Mouse (Mus musculus) frontal cortex, adult 2 months (tissue): ENCODE data around the gene Kctd14. TPM values are rescaled to one million over a fixed set of nuclear protein-coding genes. Genes with fewer than 3 reads are reported as not detected.
"Not testable (repeated sequence)": the region's sequence is repeated elsewhere in the genome, so short reads cannot be mapped to it uniquely, and the experiment has no call there.

ENCODE experiments used
- DNase-seq, 2 experiments: peaks; one replicate each; pipeline ENCODE4 v3.0.0; 2022; ENCODE audit warnings: low spot score in 1 of 2; ENCODE audit errors: extremely low spot score in 1 of 2
- polyA plus RNA-seq: library from polyadenylated mRNA; depleted of rRNA; stranded (reverse); fragments of >200 nt; gene quantifications from 2 replicates; pipeline ENCODE4 v1.2.3, GENCODE M21; 2012; rRNA removed

Gene Kctd14
- 6.2 and 6.4 TPM in 2 replicates for polyA plus RNA-seq

DNA sequence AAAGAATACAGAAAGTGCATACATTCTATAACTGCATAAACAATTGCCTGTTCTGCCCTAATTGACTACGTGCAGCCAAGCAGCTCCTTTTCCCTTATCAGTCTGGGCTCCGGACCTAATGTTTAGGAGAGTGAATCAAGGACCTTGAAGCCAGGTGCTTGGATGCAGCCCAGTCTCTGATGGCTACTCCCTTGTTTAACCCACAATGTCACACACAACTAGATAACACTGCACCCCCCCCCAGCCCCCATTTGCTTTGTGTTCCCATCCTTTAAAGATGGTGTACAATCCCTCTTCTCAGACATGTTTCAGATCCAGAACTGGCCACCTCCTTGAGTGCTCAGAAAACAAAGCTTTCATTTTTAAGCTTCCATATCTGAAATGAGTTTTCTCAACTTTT lies at the start of gene Kctd14:
Kctd14 (plus strand) TSS at position 301 of the 400 bp plus-strand sequence.
- not testable (repeated sequence) for DNase-seq

DNA sequence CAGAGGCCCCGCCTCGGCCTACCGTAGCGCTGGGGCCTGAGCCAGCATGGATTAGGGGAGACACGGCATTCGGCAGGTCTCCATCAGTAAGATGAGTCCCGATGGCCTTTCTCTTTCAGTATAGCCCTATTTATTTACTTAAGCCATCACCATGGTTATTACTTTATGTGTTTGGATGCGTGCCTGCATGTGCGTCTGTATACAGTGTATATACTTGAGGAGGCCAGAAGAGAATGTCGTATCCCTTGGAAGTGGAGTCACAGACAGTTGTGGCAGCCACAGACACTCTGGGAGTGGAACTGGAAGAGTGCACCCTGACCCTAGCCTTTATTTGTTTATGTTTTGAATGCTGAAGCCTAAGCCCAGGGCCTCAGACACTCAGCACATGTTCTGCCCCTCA lies 44.0 kb upstream of the Kctd14 start:
- DNase-seq: no peak

DNA sequence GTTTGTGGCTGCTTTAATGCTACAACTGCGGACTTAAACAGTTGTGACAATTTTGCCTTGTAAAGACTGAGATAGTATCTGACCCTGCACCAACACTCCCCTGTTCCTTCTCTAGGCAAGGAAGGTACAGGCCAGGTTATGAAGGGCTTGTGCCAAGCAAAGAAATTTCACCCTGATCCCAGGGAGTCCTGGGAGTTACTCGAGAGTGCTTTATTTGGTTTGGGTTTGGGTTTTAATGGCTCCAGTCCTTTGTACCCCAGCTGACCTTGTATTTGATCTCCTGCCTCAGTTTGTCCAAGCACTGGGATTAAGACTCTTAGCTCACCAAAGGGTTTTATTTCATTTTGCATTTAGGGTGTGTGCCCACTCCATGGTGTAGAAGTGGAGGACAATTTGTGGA lies 40.0 kb upstream of the Kctd14 start:
- no peak for DNase-seq

DNA sequence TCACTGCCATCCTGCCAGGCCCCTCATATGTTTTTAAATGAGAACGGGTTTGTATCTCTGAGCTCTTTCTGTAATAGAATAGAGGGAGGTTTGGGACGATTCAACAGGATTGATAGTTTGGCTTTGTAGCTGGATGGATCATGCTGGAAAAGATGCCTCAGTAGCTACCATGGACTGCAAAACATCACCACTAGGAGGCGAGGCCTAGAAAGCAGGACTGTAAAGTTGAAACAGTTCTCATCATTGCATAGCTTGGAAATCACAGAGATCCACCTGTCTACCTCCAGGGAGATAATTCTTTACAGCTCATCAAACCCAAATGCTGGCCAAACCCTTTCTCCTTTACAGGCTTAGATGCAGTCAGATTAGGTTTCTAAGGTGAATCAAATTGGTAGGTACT lies 39.5 kb upstream of the Kctd14 start:
- no peak for DNase-seq

DNA sequence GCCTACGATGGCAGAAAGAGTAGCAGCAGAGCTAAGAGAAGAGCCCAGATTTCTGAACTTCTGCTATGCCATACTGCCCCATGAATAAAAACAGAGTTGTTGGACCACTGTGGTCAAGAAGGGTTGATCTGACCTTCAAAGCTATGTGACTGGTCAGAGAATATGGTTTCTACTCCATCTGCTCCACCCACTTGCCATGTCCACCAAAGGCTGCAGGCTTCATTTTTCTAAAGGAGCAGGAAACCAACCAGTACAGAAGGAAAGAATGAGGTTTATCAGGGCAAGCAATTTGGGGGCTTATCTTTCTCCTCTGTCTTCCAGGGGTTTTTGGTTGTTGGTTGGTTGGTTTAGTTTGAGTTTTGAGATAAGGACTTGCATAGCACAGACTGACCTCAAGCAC lies 37.1 kb upstream of the Kctd14 start:
- no peak for DNase-seq

DNA sequence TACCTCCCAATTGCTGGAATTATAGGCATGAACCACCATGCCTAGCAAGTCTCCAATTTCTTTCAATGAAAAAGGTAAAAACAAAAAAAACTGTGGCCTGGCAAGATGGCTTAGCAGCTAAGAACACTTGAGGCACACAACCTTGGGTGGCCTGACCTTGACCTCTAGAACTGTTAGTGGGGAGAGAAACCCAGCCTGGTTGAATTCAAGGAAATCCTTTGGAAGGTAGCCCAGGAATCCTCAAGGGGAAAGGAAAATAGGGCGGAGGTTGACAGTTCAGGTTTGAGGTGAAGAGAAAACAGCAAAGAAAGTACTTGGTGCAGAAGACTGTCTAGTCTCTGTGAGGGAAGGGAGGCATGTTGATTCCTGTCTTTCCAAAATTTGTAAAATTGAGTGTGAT lies 36.7 kb upstream of the Kctd14 start:
- no peak for DNase-seq

DNA sequence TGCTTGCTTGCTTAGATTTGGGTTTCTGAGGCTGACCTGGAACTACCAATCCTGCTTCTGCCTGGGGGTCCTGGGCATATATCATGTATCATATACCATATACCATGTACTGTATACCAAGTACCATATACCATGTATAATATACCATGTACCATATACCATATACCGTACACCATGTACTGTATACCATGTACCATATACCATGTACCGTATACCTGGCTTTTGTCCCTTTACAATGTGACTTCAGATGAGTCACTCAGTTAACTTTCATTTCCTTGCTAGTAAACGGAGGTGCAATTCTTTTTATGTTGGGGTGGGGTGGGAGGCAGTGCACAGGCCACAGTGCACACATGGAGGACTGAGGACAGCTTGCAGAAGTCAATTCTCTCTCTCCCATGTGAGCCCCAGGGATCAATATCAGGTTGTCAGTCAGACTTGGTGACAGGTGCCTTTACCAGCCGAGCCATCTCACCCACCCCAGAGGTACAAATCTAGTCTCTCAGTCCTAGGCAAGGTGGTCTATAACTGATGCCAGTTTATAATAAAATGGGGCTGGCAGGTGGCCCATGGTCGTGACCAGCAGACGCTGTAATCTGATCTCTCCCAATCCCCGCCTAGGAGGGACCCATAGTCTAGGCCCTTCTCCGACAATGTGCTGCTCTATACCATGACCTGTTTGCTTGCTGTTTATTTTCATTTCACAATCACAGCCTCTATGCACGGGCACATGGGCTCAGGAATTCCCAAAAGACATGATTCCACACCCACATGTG lies 36.0 kb upstream of the Kctd14 start:
- DNase-seq: no peak

DNA sequence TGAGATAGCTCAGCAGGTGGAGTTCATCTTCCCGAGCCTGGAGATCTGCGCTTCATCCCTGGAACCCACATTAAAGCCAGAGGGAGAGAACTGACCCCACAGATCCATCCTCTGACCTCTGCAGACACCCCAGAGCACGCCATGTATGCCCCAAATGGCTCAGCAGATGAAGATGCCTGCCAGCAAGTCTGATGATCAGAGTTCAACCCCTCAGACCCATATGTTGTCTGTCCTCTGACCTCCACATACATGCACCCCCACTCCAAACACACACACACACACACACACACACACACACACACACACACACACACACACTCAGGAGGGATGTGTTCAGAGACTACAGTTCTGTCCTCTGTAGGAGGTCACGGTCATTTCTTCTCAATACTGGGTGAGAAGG lies 34.6 kb upstream of the Kctd14 start:
- DNase-seq: no peak

DNA sequence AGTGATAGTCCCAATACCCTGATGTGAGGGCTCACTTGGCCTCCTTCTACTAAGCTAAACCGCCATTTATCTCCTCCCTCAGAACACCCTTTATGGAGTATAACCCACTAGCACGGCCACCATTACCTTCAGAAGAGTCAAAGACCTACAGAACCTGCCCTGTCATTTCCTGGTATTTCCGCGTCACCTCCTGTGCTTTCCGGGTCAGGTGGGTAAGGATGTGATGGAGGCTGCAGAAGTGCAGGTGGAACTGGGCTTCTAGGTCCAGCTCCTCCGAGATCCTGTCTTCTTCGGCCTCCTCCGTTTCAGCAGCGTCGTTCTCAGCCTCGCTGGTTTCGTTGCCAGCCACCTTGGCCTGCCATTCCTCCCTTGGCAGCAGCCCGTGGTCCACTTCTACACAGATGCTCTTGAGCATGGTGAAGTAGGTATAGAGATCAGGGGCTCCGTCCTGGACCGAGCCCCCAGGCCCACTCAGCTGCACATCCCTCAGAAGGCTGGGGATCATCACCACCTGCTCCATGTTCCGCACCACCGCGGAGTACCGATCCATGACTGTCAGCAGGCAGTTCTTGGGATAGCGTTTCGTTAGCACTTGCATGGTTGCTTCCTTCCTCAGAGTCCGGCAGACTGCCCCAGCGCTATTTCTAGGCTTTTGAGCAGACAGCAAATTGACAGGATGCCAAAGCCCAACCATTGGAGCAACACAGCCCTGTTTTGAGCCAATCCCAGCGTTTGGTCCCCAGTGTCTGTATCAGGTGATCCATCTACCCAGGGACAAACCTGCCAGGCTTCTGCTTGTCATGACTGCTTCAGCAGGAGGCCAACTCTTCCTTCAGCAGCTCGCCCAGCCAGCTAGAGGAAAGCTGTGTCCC lies 34.0 kb upstream of the Kctd14 start, which contains the start of gene Thrsp:
Thrsp (minus strand) TSS at position 825 of the 872 bp plus-strand sequence.
- DNase-seq: peak; percentile 69 to 82

DNA sequence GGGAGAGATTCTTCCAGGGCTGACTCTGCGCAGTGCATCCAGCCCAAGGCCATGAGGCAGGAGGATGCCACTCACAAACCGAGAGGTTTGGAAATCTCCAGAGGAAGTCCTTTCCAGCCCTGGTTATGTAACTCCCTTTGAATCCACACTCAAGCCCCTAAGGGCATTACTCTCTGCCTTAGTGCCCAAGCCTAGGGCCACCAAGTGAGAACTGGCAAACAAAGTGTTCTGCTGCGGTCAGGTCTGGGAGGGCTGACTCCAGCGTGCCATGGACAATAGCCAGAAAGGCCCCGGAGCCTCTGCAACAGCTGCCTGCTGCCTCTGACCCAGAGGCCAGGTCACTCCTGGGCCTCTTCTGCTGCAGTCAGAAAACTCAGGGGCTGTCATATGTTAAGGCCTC lies 32.4 kb upstream of the Kctd14 start:
- no peak for DNase-seq

DNA sequence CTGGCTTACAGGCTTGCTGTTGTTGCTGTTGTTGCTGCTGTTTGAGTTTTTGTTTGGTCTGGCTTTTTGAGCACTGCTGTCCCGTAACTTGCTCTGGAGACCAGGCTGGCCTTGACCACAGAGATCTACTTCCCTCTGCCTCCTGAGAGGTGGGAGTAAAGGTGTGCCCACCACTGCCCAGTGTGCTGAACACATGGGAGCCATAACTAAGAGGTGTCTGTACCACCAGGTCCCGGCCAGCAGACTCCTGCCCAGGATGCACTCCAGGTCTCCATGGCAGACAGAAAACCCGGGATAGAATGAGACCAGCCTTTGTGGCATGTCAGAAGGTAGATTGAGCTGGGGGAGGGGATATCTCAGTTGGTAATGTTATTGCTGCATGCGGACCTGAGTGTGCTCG lies 32.0 kb upstream of the Kctd14 start:
- DNase-seq: no peak

DNA sequence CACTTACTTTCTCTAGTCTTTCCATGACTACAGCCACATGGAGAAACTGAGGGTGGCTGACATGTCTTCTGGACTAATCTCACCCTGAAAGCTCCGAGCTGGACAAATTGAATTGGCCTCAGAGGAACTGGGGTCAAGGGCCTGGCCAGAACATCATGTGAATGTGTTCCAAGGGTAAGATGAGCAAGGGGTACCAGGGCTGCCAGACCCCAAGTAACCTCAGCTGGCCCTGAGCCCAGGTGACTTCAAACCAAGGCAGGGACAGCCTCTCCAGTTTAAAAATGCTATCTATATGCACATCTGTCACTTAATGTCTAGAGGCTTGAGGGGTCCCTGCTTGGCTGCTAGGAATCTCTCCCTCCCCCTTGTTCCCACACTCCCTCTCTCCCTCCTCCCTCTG lies 30.7 kb upstream of the Kctd14 start:
- no peak for DNase-seq

DNA sequence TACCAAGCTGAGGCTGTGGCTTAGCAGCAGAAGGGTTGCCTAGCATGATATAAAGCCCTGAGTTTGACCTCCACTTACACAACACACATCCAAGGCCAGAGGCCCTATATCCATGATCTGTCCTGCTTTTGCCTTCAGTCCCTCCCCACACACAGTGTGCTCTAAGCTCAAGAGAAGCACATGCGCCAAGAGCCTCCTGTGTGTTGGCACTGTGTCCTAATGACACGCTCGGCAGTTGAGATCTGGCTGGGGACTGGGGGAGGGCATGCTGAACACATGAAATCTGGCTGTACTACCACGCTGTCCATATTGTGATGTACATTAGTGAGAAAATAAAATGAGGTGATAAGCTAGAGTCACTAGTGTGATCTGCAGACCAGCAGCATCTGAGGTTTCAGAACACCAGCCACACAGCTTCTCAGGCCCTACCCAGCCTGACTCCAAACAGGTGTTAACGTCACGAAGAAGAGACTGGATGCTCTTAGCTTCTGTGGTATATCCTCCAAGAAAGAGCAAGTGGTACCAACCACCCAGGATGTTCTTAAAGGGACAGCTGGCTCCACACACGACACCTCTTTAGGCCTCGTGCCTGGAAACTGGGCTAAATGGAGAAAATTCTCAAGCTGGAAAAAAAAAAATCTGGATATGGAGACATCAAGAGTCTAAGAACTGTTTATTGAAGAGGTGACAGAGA lies 30.0 kb upstream of the Kctd14 start:
- peak in 1 of 2 experiments; percentile 32 for DNase-seq

DNA sequence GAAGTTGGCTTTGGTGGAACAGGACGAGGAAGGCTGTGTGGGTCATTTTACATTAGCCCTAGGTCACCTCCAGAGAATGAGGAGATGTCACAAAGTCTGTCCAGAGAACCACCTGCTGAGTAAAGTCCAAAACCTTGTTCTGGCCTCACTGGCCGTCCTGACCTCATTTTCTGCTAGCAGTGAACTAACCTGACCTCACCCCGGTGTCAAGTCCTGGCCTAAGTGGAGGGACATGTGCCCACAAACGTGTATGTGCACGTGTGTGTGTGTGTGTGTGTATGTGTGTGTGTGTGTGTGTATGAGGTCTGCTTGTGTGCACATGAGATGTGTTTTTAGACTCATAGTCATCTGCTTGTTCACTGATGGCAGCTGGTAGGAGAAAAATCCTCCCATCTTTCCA lies 27.4 kb upstream of the Kctd14 start:
- DNase-seq: no peak

DNA sequence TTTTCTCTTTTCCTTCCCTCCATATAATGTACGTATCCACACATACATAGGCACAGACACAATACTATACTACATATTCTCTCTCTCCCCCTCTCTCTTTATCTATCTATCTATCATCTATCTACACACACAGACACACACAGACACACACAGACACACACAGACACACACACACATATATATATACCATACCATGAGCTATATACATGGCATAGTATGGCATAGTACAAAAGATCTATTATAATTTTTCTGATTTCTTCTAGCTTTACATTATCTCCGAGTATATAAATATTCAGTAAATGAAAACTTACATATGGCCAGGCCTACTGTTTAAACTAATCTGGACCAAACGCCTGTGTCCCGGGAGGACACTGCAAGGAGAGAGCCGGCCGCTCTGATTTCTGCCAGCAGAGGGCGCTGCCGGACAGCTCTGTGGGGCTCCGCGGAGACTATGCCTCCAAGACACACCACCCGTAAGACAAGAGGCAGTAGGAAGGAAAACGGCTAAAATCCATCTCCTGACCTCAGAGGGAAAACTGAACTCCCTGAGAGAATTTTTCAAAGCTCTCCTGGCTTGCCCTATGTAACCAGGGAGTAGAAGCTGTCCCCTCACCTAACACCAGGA lies 26.4 kb upstream of the Kctd14 start:
- DNase-seq: peak; percentile 58 to 94

DNA sequence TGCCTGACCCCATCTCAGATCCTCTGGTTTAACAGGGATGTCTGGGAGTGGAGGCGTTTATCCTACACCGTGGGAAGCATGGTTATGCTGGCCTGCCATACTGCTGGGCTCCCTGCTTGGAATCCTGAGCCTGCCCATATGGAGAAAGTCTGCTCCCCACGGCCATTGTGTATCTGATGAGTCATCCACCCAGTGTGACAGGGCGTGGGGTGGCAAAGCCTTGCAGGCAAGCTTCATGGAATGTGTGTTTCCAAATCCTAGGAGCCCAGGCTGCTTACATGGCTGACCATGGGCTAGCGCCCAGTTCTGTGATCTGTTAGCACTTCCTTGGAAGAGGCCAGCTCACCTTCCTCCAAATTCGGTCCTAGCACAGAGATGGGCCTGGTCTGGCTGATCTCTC lies 24.6 kb upstream of the Kctd14 start:
- no peak for DNase-seq

DNA sequence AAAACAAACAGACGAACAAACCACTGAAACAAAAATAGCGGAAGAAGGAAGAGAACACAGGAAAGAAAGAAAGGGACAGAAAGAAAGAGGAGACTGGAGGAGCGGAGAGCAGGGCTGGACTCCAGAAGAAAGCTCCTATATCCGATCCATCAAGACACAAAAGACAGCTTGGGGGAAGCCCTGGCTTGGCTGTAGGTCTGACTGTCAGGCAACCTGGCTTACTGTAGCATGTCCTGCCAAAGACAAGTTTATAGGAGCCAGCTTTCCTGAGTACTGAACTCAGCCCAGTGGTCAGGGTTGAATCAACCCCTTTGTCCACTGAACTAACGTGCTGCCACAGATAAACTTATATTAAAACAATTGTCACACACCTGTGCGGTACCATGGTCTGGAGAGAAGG lies 23.8 kb upstream of the Kctd14 start:
- DNase-seq: no peak

DNA sequence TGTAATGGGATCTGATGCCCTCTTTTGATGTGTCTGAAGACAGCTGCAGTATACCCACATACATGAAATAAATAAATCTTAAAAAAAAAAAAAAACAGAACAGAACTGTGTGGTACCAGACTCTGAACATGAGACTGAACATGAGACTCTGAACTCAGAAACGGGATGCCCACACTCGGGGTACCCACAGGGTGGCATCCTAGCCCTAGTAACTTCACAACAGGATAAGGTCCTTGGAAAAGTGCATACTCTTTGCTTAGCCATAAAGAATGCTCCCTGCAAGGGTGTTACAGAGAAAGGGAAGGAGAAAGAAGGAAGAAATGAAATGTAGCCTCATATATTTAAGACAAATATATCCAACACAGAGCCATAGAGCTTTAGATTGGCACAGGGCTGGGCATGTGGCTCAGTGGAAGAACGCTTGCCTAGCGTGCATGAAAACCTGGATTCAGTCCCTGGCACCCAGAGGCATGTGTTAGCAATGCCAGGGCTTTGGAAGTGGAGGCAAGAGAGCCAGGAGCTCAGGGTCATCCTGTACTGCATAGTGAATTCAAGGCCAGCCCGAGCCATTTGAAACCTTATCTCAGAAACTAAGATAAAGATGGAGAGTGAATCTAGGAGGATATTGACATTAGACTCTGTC lies 23.2 kb upstream of the Kctd14 start:
- peak in 1 of 2 experiments; percentile 16 for DNase-seq

DNA sequence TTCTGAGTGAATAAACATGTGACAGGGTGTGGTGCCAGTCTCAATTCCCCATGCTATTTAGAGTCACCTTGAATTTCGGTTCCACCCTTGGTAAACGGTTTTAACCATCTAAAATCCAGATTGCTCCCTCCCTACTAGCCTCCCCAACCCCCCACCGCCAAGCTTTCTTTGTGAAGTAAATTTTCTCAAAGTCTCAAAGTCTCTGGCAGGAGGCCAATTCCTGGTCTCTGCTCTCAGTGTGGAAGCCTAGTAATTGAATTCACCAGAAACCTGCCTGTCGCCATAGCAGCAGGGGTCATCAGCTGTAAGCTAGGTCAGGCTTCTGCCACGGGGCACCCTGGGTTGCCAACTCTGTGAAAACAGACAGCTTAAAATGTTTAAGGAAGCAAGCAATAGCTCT lies 21.4 kb upstream of the Kctd14 start:
- DNase-seq: peak in 1 of 2 experiments; percentile 27

DNA sequence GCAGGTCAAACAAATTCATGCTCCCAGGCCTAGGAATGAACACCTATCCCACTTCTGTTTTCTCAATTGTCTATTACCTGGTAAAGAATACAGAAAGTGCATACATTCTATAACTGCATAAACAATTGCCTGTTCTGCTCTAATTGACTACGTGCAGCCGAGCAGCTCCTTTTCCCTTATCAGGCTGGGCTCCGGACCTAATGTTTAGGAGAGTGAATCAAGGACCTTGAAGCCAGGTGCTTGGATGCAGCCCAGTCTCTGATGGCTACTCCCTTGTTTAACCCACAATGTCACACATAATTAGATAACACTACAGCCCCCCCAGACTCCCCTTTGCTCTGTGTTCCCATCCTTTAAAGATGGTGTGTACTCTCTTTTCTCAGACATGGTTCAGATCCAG lies 17.6 kb upstream of the Kctd14 start:
- not testable (repeated sequence) for DNase-seq
